Mouse (Mus musculus): ENCODE data around the gene Vwc2.

Gene Vwc2

DNA sequence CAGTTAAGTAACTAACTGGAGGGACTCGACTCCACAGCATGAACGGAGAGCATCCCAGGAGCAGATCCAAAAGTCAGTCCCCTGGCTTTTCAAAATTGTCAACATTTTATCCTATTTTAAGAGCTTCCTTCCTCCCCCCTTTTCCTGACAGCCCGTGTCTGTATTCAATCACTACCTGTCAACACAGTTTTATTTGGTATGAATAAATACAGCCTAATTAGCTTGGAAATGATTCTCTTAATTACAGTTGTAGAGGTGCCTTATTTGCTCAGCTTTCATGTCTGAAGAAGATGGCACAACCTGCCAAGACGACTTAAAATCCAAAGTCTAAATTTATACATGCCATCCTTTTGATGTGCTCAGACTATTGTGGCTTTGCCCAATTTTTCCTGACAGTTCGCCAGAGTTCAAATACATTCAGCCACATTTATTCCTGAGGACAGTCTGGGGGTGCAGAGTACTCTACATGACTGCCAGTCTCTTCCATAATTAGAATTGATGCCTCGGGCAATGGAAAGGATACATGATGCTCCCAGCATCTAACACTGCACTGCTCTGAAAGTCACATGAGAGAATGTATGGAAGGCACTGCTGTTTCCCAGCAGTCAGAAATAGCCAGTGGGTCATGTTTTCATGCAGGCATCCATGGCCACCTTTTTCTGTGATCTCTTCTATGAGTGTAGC is 128.8 kb downstream of the Vwc2 start:
- no peak for DNase-seq

GRCm38 (mm10) chr11:11257348-11257747 is 143.3 kb downstream of the Vwc2 start:
- DNase-seq, result no peak

DNA sequence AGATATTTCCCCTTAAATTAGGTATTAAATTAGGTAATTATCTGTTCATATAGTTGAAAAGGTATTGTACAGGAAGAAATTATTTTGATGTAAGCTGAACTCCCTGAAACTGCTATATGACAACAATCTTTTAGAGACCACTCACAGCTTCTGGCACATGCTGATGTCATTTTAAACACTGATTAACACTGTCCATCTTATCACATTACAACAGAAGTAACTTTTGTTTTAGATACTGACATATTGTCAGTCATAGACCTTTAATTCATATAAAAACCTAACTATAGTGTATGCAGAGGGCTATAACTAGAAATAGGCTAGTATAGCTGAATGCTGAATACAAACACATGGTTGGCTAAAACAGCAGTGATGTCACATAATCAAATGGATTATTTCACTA is 166.1 kb downstream of the Vwc2 start:
- no peak for DNase-seq

DNA sequence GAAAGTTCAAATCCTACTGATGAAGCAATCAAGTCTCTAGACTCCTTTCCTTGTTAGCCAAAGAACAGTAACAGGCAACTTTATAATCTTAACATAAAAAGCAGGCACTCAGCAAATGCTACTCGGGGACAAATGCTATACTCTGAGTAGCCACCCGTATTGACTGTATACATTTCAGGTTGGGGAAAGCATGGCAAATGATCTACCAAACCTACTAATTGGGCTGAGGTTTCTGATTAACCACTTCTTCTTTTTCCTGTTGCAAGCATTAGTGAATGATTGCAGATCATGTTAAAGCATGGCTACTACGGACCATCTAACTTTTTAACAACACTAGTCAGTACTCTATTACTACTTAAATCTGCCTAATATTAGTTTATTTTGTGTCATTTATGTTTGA is 169.5 kb downstream of the Vwc2 start:
- no peak for DNase-seq

All from cerebellum, adult 11 months (tissue).